Mouse (Mus musculus) granulocyte monocyte progenitor cell, adult 5-6 weeks (primary cell): ENCODE measurements around the gene Spaar. TPM values are rescaled to one million over a fixed set of nuclear protein-coding genes. Genes with fewer than 3 reads are reported as not detected.
A peak's percentile ranks its signal among the peaks of the same experiment; 100 is the strongest.

Experiments
- ATAC-seq: replicated peaks from 2 replicates; pipeline ENCODE4 v1.8.0; 2016; ENCODE audit warnings: mild to moderate bottlenecking, moderate TSS enrichment, inconsistent platforms; ENCODE audit not compliant: poor library complexity, severe bottlenecking
- total RNA-seq, 2 experiments: library from RNA; stranded (forward) in 1 of 2; stranded (reverse) in 1 of 2; fragments of 200-712, 200-1000 nt in 1 of 2; fragments of >200 nt in 1 of 2; fragmentation: Nextera tagmentation in 1 of 2; gene quantifications; 2 replicates each; pipeline ENCODE4 v1.2.3; 2014 to 2017

The Spaar gene
- total RNA-seq, 2 experiments from 2014 or later, result not detected

DNA sequence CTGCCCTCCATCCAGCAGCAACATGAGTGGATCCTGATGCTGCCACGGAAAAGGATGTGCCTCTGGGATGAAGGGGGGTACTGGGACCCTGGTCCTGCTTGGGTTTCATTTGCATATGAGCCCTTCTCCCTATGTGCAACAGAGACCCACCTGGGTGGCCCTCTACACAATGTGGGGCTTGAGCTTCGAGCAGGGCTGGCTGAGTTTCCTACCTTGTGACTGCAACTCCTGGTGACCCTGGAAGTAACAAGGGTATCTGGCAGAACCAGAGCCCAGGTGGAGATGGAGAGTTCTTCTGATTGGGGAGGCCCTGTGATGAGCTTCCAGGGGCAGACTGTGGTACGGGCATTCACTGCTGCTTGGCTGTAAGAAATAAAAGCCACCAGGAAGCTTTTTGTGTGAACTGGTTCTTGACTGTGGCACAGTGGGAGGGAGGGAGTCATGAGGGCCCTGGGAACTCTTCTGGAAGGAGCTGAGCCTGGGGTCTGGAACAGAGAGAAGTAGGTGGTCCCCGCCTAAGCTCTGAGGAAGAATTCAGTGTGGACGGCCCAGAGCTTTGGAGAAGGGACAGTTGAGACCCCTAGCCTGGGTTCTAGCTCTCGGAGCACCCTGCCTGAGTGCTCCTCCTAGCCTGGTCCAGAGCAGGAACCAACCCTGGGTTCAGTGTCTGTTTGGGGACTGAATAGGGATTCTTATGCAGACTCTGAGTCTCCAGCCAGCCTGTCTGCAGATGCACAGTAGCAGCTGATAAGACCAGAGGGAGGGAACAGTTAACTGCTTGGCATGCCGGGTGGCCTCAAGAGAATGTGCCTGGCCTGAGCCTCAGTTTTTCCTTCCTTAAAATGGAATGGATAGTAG, 1.9 kb upstream of the Spaar start:
- no peak for ATAC-seq

DNA sequence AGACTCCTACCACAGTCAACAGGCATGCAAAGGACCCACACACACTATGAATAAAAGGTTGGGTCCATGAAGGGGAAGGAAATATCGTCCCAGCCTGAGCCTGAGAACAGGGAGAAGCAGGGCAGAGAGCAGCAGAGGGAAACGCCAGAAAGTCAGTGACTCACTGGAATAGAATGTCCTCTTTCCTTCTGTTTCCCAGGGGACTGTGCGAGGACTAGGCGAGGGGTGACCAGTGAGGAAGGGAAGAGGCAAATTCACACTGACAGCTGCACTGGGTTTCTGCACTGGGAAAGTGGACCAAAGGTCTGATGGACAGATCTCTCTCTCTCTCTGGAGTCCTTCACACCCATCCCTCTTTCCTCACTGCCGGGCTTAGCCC, 1.3 kb upstream of the Spaar start:
- no peak for ATAC-seq

DNA sequence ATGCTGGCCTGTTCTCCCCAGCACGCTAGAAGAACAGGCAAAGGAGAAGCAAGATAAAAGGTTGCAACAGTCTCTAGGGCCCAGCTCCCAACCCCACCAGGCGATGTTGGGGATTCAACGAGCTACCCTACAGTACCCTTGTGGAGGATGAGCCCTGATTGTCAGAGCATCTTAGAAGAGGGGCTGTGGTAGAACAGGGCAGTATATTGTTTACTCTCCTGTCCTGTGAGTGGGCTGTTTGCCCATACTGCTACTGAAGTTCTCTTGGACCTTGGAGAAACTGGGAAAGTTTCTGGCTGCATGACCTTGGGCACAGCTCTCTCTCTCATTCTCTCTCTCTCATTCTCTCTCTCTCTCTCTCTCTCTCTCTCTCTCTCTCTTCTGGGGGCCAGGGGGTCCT, 708 bp upstream of the Spaar start:
- no peak for ATAC-seq

GRCm38 (mm10) chr4:43730750-43731297, 990 bp downstream of the Spaar start:
- no peak for ATAC-seq

GRCm38 (mm10) chr4:43732171-43732570, 2.3 kb downstream of the Spaar start:
- no peak for ATAC-seq

GRCm38 (mm10) chr4:43733186-43733585, 3.4 kb downstream of the Spaar start:
- ATAC-seq, result no peak

DNA sequence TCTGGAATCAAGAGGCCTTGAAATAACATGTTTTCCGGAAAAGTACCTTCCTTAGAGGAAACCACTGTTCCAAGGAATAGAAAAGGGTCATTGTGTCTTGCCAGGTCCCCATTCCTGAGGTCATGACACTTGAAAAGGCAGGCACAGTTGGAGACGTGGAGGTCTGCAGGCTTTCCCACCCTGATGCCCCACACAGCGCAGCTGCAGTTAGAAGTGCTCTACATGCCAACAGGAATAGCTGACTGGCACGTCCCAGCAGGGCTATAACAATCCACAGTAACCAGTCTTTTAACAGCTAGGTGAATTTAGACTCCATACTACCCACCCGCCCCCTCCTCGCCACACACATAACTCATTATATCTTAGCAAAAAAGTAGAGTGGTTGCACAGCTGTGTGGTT, 7.3 kb downstream of the Spaar start:
- ATAC-seq, result no peak

GRCm38 (mm10) chr4:43738989-43739674, 9.3 kb downstream of the Spaar start:
- no peak for ATAC-seq

DNA sequence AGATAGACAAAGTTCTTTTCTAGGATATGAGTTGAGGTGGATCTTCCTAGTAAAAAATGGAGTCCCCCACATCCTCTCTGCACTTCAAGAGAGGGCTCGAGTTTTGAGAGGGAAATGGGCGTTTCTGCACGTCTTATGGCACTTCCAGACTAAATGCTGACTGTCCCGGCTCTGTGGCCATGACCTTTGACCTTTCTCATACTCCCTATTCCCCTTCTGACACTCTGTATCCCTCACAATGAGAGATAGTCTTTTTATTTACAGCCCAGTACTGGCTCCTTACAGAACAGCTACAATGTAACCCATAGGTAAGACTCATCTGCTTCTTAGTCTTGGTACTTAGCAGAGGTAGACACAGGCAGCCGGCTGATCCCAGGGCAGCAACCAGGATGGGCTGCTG, 11.7 kb downstream of the Spaar start:
- no peak for ATAC-seq

- ATAC-seq, result no peak
Measured at GRCm38 (mm10) chr4:43742637-43743036, 12.8 kb downstream of the Spaar start.

DNA sequence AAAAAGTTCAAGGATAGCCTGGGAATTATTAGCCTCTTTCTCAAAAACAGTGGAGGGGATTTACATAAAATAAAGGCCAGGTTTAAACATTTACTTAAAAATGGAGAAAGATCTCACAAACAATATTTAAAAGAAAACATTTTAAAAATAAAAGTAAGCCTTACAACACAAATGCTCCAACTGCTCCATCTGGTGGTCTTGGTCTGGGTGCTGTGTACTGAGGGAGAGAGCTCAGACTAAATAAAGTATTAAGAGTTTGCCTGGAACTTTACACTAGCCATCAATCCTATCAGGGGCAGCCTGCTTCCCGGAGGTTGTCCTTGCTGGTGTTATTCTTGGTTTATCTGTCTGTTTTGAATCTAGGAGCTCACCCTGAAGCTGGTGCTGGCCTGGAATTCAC, 13.3 kb downstream of the Spaar start:
- no peak for ATAC-seq

GRCm38 (mm10) chr4:43745187-43745586, 15.4 kb downstream of the Spaar start:
- ATAC-seq, result 0 out of 2 replicates have a peak, but pooled peaks have one; percentile 33

DNA sequence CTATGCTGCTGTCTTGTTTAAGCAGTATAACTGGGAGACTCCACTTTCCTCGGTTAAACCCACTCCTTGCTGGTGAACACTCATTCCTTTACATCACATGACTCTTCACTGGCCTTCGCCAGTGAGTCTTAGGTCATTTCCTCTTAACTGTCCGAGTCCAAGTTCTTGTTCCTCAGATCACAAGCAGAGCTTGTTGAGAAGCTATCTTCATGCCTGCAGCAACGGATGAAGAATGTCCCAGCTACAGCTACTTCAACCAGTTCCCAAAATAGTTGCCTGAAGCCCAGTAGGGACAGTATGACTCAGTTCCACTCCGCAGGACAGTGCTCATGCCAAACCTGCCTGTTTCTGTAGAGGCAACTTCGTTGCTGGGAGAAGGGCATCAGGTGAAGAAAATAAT, 27.4 kb downstream of the Spaar start:
- ATAC-seq, result peak; percentile 33; the same call in 1 of the 2 replicates

- no peak for ATAC-seq
Measured at GRCm38 (mm10) chr4:43759571-43760418, 30.0 kb downstream of the Spaar start.

- no peak for ATAC-seq
Measured at GRCm38 (mm10) chr4:43760460-43760859, 30.6 kb downstream of the Spaar start.

DNA sequence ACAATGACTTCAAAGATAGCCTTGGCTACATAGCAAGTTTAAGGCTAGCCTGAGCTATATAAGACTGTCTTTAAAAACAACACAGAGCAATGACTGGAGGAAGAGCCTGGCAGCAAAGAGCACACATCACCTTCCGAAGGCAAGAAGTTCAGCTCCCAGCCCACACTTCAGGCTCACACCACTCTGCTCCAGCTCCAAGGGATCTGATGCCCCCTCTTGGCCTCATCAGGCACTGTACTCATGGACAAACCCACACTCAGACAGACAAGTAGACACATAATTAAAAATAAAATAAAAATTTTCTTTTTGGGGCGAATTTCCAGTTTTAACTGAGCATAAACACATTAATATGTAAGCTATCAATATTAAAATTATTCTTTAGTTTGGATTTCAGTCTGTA, 31.5 kb downstream of the Spaar start:
- no peak for ATAC-seq

- peak; percentile 55 for ATAC-seq
Measured at GRCm38 (mm10) chr4:43763410-43763809, 33.6 kb downstream of the Spaar start.

DNA sequence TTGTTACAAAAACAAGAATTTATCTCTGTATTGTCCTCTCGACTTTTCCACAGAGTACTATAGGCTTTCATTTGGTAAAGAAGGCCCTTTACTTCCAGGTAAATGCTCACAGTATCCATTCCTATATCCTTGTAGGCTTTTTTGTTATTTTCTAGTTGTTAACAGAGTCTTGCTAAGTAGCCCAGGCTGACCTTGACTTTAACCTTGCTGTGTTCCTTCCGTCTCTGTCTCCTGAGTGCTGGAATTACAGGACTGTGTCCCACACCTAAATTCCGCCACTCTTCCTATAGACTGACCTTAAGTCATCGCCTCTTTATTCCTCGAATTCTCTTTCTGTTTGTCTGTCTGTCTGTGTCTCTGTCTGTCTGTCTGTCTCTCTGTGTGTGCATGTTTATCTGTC, 38.5 kb downstream of the Spaar start:
- ATAC-seq, result no peak

GRCm38 (mm10) chr4:43769374-43769773, 39.5 kb downstream of the Spaar start:
- ATAC-seq, result no peak

- no peak for ATAC-seq
Measured at GRCm38 (mm10) chr4:43770909-43771308, 41.1 kb downstream of the Spaar start, which contains the start of gene Olfr159. Olfr159 (minus strand) TSS chr4:43771009.
